In the genomic region with DNA sequence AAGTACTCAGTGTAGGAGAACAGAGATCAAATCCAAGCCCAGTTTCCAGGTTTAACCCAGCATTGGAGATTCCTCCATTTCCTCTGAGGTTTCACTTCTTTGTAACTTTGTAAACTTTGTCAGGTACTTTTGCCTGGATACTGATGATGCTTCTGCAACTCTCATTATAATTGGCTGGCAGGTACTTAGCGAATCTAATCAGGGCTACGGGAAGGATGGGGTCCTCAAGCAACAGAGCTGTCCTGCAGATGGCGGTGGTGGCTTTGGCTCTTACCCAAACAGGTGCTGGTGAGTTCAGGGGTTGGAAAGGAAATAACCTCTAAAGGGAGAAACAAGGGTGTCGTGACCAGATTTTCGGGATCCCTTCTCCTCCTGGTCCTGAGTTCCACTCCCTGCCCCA, we compare ENCODE assay signal across 8 mouse cellular contexts. TPM values are rescaled to one million over a fixed set of nuclear protein-coding genes. Genes with fewer than 3 reads are reported as not detected.
DNase-seq lines count a peak whose midpoint lies in the region; ATAC-seq and TF ChIP-seq lines count a peak whose summit lies in the region.

No protein-coding gene starts in this region.

- H3K36me3 ChIP-seq in thymus, adult 2 months (ENCODE audit: control insufficient read depth, insufficient read depth, low read length), result no peaks in the 10 kb centered on the region

- no peaks in the 10 kb centered on the region for H3K27me3 ChIP-seq in thymus, adult 2 months (ENCODE audit: control insufficient read depth, insufficient read depth, low read length)

- 5% methylated on average over 5 of the region's 5 CpGs for WGBS in thymus, adult 2 months

- no peak for TF ChIP-seq POLR2A in thymus, adult 2 months (IDR thresholded peaks at IDR 0.05; ENCODE audit: control insufficient read depth, extremely low read depth, insufficient read depth, low read length, poor library complexity)

- ATAC-seq in cerebellum, adult (ENCODE audit: insufficient number of reproducible peaks, low FRiP score, low TSS enrichment), result no peak
- peak; percentile 96 for ATAC-seq in granulocyte monocyte progenitor cell, adult 5-6 weeks (replicated peaks; ENCODE audit: poor library complexity, severe bottlenecking)

- no peak for TF ChIP-seq CTCF in thymus, adult 2 months (IDR thresholded peaks at IDR 0.05; ENCODE audit: borderline replicate concordance, control insufficient read depth, extremely low read depth, insufficient read depth, low read length, poor library complexity)

- no peaks in the 10 kb centered on the region for H3K4me1 ChIP-seq in thymus, adult 2 months (replicated peaks; ENCODE audit: control insufficient read depth, insufficient read depth, low read length)

- no peak overlapping the region for H3K27ac ChIP-seq in thymus, adult 2 months (ENCODE audit: control insufficient read depth, insufficient read depth, low read length)

- no peak overlapping the region for H3K4me3 ChIP-seq in thymus, adult 2 months (ENCODE audit: control insufficient read depth, insufficient read depth, low read length)

- DNase-seq in cerebellum, adult 18-20 months, result peak; percentile 7 to 12
- DNase-seq in 416B (ENCODE audit: low read depth), result peak; percentile 55
- DNase-seq in adrenal gland, postnatal 14 days, result peak; percentile 43
- DNase-seq in layer of hippocampus, adult 18-20 months (ENCODE audit: low spot score in 2 of 2), result peak; percentile 1 to 67
- DNase-seq in mesoderm, embryonic 11.5 days (ENCODE audit: low read depth, low spot score), result peak; percentile 28
- peak; percentile 69 for DNase-seq in thymus, adult 2 months

RNA-seq across cellular contexts. Expression of gene Olfr97, which starts 9.6 kb away (rescaled TPM):
- not detected in 2 replicates for total RNA-seq in adrenal gland, postnatal 14 days (2021)
- not detected in 2 replicates for total RNA-seq in granulocyte monocyte progenitor cell, adult 5-6 weeks (2014; fragmentation: Nextera tagmentation)
- total RNA-seq in granulocyte monocyte progenitor cell, adult 5-6 weeks (2017), result not detected in 2 replicates
- total RNA-seq in layer of hippocampus, adult 18-20 months (2021), result not detected
- polyA plus RNA-seq in thymus, adult 2 months (2012; rRNA removed), result not detected in 2 replicates

RNA-seq across cellular contexts. Expression of gene Olfr98, which starts 16.8 kb away (rescaled TPM):
- total RNA-seq in adrenal gland, postnatal 14 days (2021), result not detected in 2 replicates
- total RNA-seq in granulocyte monocyte progenitor cell, adult 5-6 weeks (2014; fragmentation: Nextera tagmentation), result not detected in 2 replicates
- total RNA-seq in granulocyte monocyte progenitor cell, adult 5-6 weeks (2017), result not detected in 2 replicates
- not detected for total RNA-seq in layer of hippocampus, adult 18-20 months (2021)
- not detected in 2 replicates for polyA plus RNA-seq in thymus, adult 2 months (2012; rRNA removed)

RNA-seq across cellular contexts. Expression of gene H2-M3, which starts 23.3 kb away (rescaled TPM):
- total RNA-seq in adrenal gland, postnatal 14 days (2021), result 3.3 and 5.9 TPM in 2 replicates
- total RNA-seq in granulocyte monocyte progenitor cell, adult 5-6 weeks (2014; fragmentation: Nextera tagmentation), result 7.3 and 9.4 TPM in 2 replicates
- 16.9 and 23.6 TPM in 2 replicates for total RNA-seq in granulocyte monocyte progenitor cell, adult 5-6 weeks (2017)
- 1 to 10 TPM; 2.6 to 2.8 TPM for total RNA-seq in layer of hippocampus, adult 18-20 months (2021)
- polyA plus RNA-seq in thymus, adult 2 months (2012; rRNA removed), result 24.2 and 24.3 TPM in 2 replicates

RNA-seq across cellular contexts. Expression of gene Olfr96, which starts 26.8 kb away (rescaled TPM):
- not detected in 2 replicates for total RNA-seq in adrenal gland, postnatal 14 days (2021)
- not detected in 2 replicates for total RNA-seq in granulocyte monocyte progenitor cell, adult 5-6 weeks (2014; fragmentation: Nextera tagmentation)
- not detected in 2 replicates for total RNA-seq in granulocyte monocyte progenitor cell, adult 5-6 weeks (2017)
- not detected for total RNA-seq in layer of hippocampus, adult 18-20 months (2021)
- not detected in 2 replicates for polyA plus RNA-seq in thymus, adult 2 months (2012; rRNA removed)

RNA-seq across cellular contexts. Expression of gene Olfr95, which starts 33.8 kb away (rescaled TPM):
- not detected in 2 replicates for total RNA-seq in adrenal gland, postnatal 14 days (2021)
- total RNA-seq in granulocyte monocyte progenitor cell, adult 5-6 weeks (2014; fragmentation: Nextera tagmentation), result not detected in 2 replicates
- total RNA-seq in granulocyte monocyte progenitor cell, adult 5-6 weeks (2017), result not detected in 2 replicates
- total RNA-seq in layer of hippocampus, adult 18-20 months (2021), result not detected
- polyA plus RNA-seq in thymus, adult 2 months (2012; rRNA removed), result 0.03 TPM in 1 of 2 replicates, not detected in the other

Comparison
In these comparisons a context has a peak if more than half of its experiments do, and no peak if none do; other contexts are left out.
1. DNase-seq: peak in every context shown above with its lines; median percentile 69 in thymus, adult 2 months; 55 in 416B; 43 in adrenal gland, postnatal 14 days; 34 in layer of hippocampus, adult 18-20 months; 28 in mesoderm, embryonic 11.5 days; 10 in cerebellum, adult 18-20 months.